Mouse (Mus musculus) stomach, embryonic 14.5 days (tissue): ENCODE data around the gene Ppp6r2. TPM values are rescaled to one million over a fixed set of nuclear protein-coding genes. Genes with fewer than 3 reads are reported as not detected.
A peak's percentile ranks its signal among the peaks of the same experiment; 100 is the strongest.

Source experiments
- ATAC-seq: fragments of 200-750 bp; cut with Nextera tagmentation; 2 replicates; pipeline ENCODE4 v1.8.0; 2017; ENCODE audit warnings: low read depth, moderate TSS enrichment; ENCODE audit not compliant: insufficient number of reproducible peaks, insufficient read depth, low FRiP score
- H3K27ac ChIP-seq: fragments of 300-500 bp; sonication (generic); 2 replicates; pipeline ENCODE4 v1.5.1; 2014; ENCODE audit warnings: mild to moderate bottlenecking, low read length, moderate library complexity, mixed read lengths
- H3K27me3 ChIP-seq: fragments of 300-500 bp; sonication (generic); 2 replicates; pipeline ENCODE4 v1.6.1; 2014; ENCODE audit warnings: low read length, control low read depth, mixed read lengths; ENCODE audit not compliant: control insufficient read depth, insufficient read depth
- H3K36me3 ChIP-seq: fragments of 300-500 bp; sonication (generic); 2 replicates; pipeline ENCODE4 v1.6.1; 2014; ENCODE audit warnings: mild to moderate bottlenecking, control low read depth, low read length, moderate library complexity, mixed read lengths; ENCODE audit not compliant: control insufficient read depth, insufficient read depth
- H3K4me1 ChIP-seq: fragments of 300-500 bp; sonication (generic); 2 replicates; pipeline ENCODE4 v1.6.1; 2014; ENCODE audit warnings: low read length, control low read depth, mixed read lengths; ENCODE audit not compliant: control insufficient read depth, insufficient read depth
- H3K4me2 ChIP-seq: fragments of 300-500 bp; sonication (generic); replicated peaks from 2 replicates; pipeline ENCODE4 v1.6.1; 2014; ENCODE audit warnings: low read depth, low read length, control low read depth
- H3K4me3 ChIP-seq: fragments of 300-500 bp; sonication (generic); 2 replicates; pipeline ENCODE4 v1.5.1; 2014; ENCODE audit warnings: low read depth, low read length, control low read depth
- H3K9ac ChIP-seq: fragments of 300-500 bp; sonication (generic); replicated peaks from 2 replicates; pipeline ENCODE4 v1.6.1; 2014; ENCODE audit warnings: low read depth, mild to moderate bottlenecking, control low read depth, low read length, moderate library complexity, mixed read lengths
- H3K9me3 ChIP-seq: fragments of 300-500 bp; sonication (generic); 2 replicates; pipeline ENCODE4 v1.6.1; 2016; ENCODE audit warnings: low read depth, low read length, control low read depth; ENCODE audit not compliant: control insufficient read depth
- WGBS: fragments of 180-500 bp; shearing (Covaris S2); extraction: QIAGEN DNeasy Blood & Tissue Kit; methylation state at CpG from one replicate; pipeline ENCODE4 v1.1.7; 2014; 5-methylcytosine and 5-hydroxymethylcytosine counted together
- polyA plus RNA-seq: library from polyadenylated mRNA; unstranded; fragments of >200 nt; fragmentation: Nextera tagmentation; extraction: Ambion mirVana; gene quantifications from 2 replicates; pipeline ENCODE4 v1.2.1, GENCODE M21; 2014

Ppp6r2 gene
- polyA plus RNA-seq, 1 experiment from 2014 or later: 33.5 TPM

DNA sequence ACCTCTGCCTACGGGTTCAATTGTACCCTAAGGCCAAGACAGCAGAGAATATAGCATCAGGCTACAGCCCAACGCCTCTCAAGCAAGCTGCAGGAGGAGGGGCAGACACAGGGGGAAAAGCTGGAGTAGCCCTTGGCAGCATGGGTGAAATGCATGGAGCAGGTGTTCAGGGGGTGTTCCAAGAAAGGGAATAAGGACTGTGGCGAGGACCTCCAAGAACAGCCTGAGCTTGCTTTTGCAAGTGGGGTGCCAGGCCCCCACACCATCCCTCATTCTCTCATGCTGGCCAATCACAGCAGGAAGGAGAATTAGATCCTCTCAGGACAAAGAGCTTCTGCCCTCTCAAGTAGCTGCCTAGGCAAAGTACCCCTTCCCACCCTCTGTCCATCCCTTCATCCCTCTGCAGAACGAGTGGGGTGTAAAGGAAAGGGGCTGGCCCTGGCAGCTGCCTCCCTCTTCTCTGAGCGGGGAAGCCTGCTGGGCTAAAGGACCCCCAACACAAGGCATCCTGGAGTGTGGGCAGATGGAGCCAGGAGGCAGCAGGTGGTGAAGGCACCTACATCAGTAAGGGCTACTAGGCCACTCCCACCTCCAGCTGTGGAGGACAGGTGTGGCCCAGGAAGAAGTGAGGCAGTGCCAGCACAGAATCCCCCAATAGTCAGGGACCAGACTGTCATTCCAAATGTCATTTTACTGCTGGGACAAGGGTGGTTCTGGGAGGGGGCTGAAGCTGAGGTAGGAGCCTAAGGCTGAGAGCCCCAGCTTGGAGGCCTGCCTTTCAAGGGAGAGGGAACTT, 27.0 kb upstream of the Ppp6r2 start:
- no peak overlapping the region for H3K27ac ChIP-seq
- 70% methylated on average over 5 of the region's 5 CpGs for WGBS

GRCm38 (mm10) chr15:89184937-89185227, 26.5 kb upstream of the Ppp6r2 start:
- Histone ChIP-seq H3K4me1 (peaks cover 13% of the 10 kb centered on the region), H3K9ac (no peak overlapping the region), H3K27me3 (no peaks in the 10 kb centered on the region), H3K36me3 (peaks cover 3% of the 10 kb centered on the region; the same call in 1 of the 2 replicates), H3K27ac (no peak overlapping the region), H3K4me2 (no peak overlapping the region), H3K4me3 (no peak overlapping the region), H3K9me3 (no peaks in the 10 kb centered on the region)
- WGBS: 93% methylated on average over 5 of the region's 5 CpGs
- no peak for ATAC-seq

More for the DNA sequence above, 27.0 kb upstream of the Ppp6r2 start:
- no peak for ATAC-seq
- Histone ChIP-seq H3K27me3 (no peaks in the 10 kb centered on the region), H3K9ac (no peak overlapping the region), H3K36me3 (peaks cover 3% of the 10 kb centered on the region; the same call in 1 of the 2 replicates), H3K4me3 (no peak overlapping the region), H3K4me1 (peaks cover 13% of the 10 kb centered on the region), H3K9me3 (no peaks in the 10 kb centered on the region), H3K4me2 (no peak overlapping the region)

DNA sequence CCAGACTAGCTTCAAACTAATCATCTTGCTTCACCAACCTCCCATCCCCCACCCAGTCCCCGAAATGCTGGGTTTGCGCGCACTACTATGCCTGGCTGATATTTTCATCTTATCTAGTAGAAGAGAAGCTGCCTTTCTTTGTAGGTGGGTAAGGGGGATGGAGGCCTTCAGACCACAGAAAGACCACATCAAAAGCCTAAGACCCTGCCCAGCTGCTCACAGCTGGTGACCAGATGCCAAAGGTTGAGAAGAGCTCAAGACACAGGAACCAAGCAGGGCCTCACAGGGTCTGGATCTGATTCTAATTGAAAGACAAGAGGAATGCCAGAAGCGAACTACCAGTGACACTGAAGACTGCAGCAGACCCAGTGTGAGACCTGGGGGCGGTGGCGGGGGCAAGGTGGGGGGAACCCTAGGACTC, 16.1 kb upstream of the Ppp6r2 start:
- peak overlapping the region; percentile 69 for H3K4me2 ChIP-seq
- ATAC-seq: peak; percentile 8; the same call in 1 of the 2 replicates
- no peaks in the 10 kb centered on the region for H3K36me3 ChIP-seq
- H3K4me3 ChIP-seq: peak overlapping the region; percentile 79
- peak overlapping the region; percentile 94 for H3K9ac ChIP-seq
- no peaks in the 10 kb centered on the region for H3K9me3 ChIP-seq
- H3K4me1 ChIP-seq: peaks cover 15% of the 10 kb centered on the region
- 39% methylated on average over 6 of the region's 6 CpGs for WGBS
- H3K27me3 ChIP-seq: no peaks in the 10 kb centered on the region
- H3K27ac ChIP-seq: peak overlapping the region; percentile 97

- Histone ChIP-seq H3K27me3 (no peaks in the 10 kb centered on the region), H3K9me3 (no peaks in the 10 kb centered on the region), H3K36me3 (no peaks in the 10 kb centered on the region), H3K27ac (peak overlapping the region; percentile 97), H3K4me2 (peak overlapping the region; percentile 69), H3K4me3 (peak overlapping the region; percentile 79), H3K9ac (peak overlapping the region; percentile 94), H3K4me1 (peaks cover 15% of the 10 kb centered on the region)
- ATAC-seq: peak; percentile 94
- under 1% methylated on average over 25 of the region's 25 CpGs for WGBS
These were observed 15.6 kb upstream of the Ppp6r2 start for GRCm38 (mm10) chr15:89195690-89196312.

DNA sequence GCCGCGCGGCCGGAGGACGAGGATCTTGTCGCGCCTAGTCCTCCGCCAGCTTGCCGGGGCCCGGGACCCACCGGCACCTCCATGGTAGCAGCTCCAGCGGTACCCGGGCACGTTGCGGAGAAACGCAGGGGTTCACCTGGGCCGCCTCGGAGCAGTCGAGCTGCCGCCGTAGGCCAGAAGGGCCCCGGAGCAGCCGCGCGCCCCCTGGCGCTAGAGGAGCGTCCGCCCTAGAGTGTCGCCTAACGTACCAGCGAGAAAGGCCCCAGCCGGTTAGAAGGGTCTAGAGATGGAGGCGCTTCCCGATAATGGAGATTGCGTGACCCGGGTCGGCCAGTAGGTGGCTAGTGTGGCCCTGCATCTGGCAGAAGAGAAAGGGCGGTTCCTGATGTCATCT, 15.0 kb upstream of the Ppp6r2 start, which contains the start of gene Dennd6b:
Gene Dennd6b, minus strand, starts transcription at position 184 of the 394 bp plus-strand sequence.
- peak within 1 kb of the TSS; percentile 69 for H3K4me2 ChIP-seq
- H3K36me3 ChIP-seq: no peaks in the 10 kb centered on the region
- peak; percentile 97 for ATAC-seq

DNA sequence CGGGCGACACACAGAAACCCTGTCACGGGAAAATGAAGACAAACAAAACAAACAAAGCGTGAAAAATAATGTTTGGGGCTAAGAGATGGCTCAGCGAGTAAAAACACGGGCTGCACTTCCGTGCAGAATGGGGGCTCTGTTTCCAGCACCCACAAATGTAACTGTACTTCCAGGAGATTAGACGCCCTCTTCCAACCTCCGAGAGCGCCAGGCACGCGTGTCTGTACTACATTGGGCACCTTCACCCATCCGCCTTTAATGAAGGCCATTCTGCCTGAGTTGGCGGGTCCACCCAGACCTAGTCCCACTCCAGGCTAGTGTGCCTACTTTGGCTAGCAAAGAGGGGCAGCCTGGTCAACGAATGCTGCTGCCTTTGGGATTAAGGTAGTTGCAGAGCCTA, 14.3 kb upstream of the Ppp6r2 start:
- Histone ChIP-seq H3K4me3 (peak overlapping the region; percentile 79), H3K36me3 (no peaks in the 10 kb centered on the region), H3K9ac (peak overlapping the region; percentile 94; the same call in 1 of the 2 replicates), H3K9me3 (peaks cover under 1% of the 10 kb centered on the region; the same call in 1 of the 2 replicates), H3K4me1 (peaks cover 15% of the 10 kb centered on the region), H3K27ac (peak overlapping the region; percentile 97; the same call in 1 of the 2 replicates), H3K4me2 (peak overlapping the region; percentile 69), H3K27me3 (no peaks in the 10 kb centered on the region)
- WGBS: 68% methylated on average over 15 of the region's 15 CpGs
- ATAC-seq: no peak

More for the DNA sequence above, 15.0 kb upstream of the Ppp6r2 start, which contains the start of gene Dennd6b:
- Histone ChIP-seq H3K9me3 (no peaks in the 10 kb centered on the region), H3K4me1 (peaks cover 15% of the 10 kb centered on the region), H3K9ac (peak within 1 kb of the TSS; percentile 94), H3K4me3 (peak within 1 kb of the TSS; percentile 79), H3K27ac (peak within 1 kb of the TSS; percentile 97), H3K27me3 (no peaks in the 10 kb centered on the region)
- WGBS: under 1% methylated on average over 37 of the region's 38 CpGs

DNA sequence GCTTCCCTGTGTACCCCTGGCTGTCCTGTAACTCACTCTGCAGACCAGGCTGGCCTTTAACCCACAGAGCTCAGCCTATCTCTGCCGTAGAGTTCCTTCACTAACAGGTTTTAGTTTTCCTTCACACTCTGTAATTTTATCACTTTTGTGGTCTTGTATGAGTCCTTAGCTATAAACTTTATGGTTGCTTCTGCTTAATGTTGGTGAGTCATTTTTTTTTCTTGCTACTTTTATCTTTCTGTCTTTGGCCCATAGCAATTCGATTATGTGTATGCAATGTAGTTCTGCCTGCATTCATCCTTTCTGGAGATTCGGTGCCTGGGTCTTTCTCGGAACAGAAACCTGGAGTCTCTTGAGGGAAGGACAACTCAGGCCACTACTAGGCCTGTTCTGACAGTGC, 3.9 kb upstream of the Ppp6r2 start:
- no peaks in the 10 kb centered on the region for H3K27me3 ChIP-seq
- no peak overlapping the region for H3K4me3 ChIP-seq
- H3K4me1 ChIP-seq: no peaks in the 10 kb centered on the region
- H3K27ac ChIP-seq: no peak overlapping the region
- no peaks in the 10 kb centered on the region for H3K36me3 ChIP-seq
- ATAC-seq: no peak
- no peak overlapping the region for H3K9ac ChIP-seq
- WGBS: 82% methylated on average over 4 of the region's 4 CpGs
- no peak overlapping the region for H3K4me2 ChIP-seq
- no peaks in the 10 kb centered on the region; the same call in 1 of the 2 replicates for H3K9me3 ChIP-seq

- no peak for ATAC-seq
- Histone ChIP-seq H3K27ac (peak overlapping the region; percentile 66; the same call in 1 of the 2 replicates), H3K36me3 (no peaks in the 10 kb centered on the region), H3K9ac (no peak overlapping the region), H3K27me3 (no peaks in the 10 kb centered on the region), H3K9me3 (no peaks in the 10 kb centered on the region), H3K4me1 (no peaks in the 10 kb centered on the region), H3K4me3 (peak overlapping the region; percentile 31), H3K4me2 (peak overlapping the region; percentile 52)
- WGBS: 11% methylated on average over 22 of the region's 22 CpGs
These were observed 1.2 kb upstream of the Ppp6r2 start for GRCm38 (mm10) chr15:89209886-89210761.
